8 mouse cellular contexts compared by ENCODE assay signal in the genomic region with DNA sequence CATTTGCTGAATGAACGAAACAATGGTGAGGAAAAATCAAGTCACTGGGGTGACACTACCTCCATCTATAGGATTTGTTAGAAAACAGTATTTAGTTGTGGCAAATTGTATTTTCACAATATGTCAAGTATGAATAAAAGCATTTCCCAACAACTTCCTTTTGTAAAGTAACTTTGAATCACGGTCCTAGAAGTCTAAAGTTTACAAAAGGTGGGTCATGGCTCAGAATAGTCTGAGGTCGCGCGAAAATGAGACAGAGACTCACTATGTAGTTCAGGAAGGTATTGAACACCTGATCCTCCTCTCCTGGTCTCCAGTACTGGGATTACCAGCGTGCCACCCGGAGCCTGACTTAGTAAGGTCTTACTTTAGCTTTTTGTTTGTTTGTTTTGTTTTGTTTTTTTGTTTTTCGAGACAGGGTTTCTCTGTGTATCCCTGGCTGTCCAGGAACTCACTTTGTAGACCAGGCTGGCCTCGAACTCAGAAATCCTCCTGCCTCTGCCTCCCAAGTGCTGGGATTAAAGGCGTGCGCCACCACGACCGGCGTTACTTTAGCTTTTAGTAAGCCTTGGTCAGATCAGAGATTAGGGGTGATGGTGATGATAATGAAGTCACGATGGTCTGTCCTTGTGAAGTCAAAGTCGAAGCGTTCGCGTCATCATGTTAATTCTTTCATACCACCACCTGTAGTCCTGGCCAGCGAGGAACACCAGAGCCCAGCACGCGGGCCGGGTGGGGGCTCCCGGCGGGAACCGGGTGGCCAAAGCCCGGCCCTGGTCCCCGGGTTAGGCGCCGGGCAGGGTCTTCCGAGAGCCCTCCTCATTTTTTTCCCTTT. TPM values are rescaled to one million over a fixed set of nuclear protein-coding genes. Genes with fewer than 3 reads are reported as not detected.
DNase-seq lines count a peak whose midpoint lies in the region; ATAC-seq and TF ChIP-seq lines count a peak whose summit lies in the region.

A gene (plus strand): TSS at position 689 of the 835 bp plus-strand sequence.

- TF ChIP-seq CTCF in heart, postnatal 0 days (IDR thresholded peaks at IDR 0.05; ENCODE audit: low read depth), result no peak

- intact Hi-C loops in gastrocnemius, postnatal 14 days (cut with DNase I; ENCODE audit: low total_unique reads), result no loop called here

- no peaks in the 10 kb centered on the region for H3K27me3 ChIP-seq in heart, postnatal 0 days (ENCODE audit: control insufficient read depth, insufficient read depth, low read length)
- H3K27me3 ChIP-seq in limb, embryonic 10.5 days (ENCODE audit: low read depth, poor library complexity, severe bottlenecking), result no peaks in the 10 kb centered on the region
- H3K27me3 ChIP-seq in neural tube, embryonic 13.5 days, result no peaks in the 10 kb centered on the region

- H3K27ac ChIP-seq in heart, postnatal 0 days (ENCODE audit: low read depth), result peak within 1 kb of the TSS; percentile 99
- H3K27ac ChIP-seq in limb, embryonic 10.5 days, result peak within 1 kb of the TSS; percentile 93
- peak within 1 kb of the TSS; percentile 99 for H3K27ac ChIP-seq in neural tube, embryonic 13.5 days (replicated peaks)

- no peaks in the 10 kb centered on the region for H3K36me3 ChIP-seq in heart, postnatal 0 days (replicated peaks; ENCODE audit: control insufficient read depth, insufficient read depth, low read length)
- no peaks in the 10 kb centered on the region for H3K36me3 ChIP-seq in limb, embryonic 10.5 days
- no peaks in the 10 kb centered on the region for H3K36me3 ChIP-seq in neural tube, embryonic 13.5 days

- no peak for ATAC-seq in heart, postnatal 0 days (ENCODE audit: insufficient read depth, low read depth)
- ATAC-seq in neural tube, embryonic 13.5 days (ENCODE audit: low read depth), result no peak

- TF ChIP-seq EP300 in heart, postnatal 0 days (IDR thresholded peaks at IDR 0.05; ENCODE audit: low read depth), result no peak

- peak within 1 kb of the TSS; percentile 82 for H3K4me2 ChIP-seq in heart, postnatal 0 days (ENCODE audit: low read depth, low read length)
- peak within 1 kb of the TSS; percentile 66 for H3K4me2 ChIP-seq in neural tube, embryonic 13.5 days

- no peaks in the 10 kb centered on the region for H3K4me1 ChIP-seq in heart, postnatal 0 days (ENCODE audit: control insufficient read depth, insufficient read depth)
- 0 out of 2 replicates have a peak, but pooled peaks cover 4% of the 10 kb centered on the region for H3K4me1 ChIP-seq in limb, embryonic 10.5 days
- peaks cover 9% of the 10 kb centered on the region for H3K4me1 ChIP-seq in neural tube, embryonic 13.5 days (replicated peaks)

- peak within 1 kb of the TSS; percentile 90 for H3K9ac ChIP-seq in heart, postnatal 0 days (replicated peaks; ENCODE audit: low read depth, low read length)
- H3K9ac ChIP-seq in neural tube, embryonic 13.5 days, result peak within 1 kb of the TSS; percentile 93

- no peak for DNase-seq in gastrocnemius, postnatal 14 days
- DNase-seq in gastrocnemius, postnatal 25 days, result no peak
- peak; percentile 18 for DNase-seq in CD4-positive helper T cell, adult 2 months (ENCODE audit: low read depth, low spot score)
- peak; percentile 58 for DNase-seq in c-Kit-positive CD71-positive TER-119-positive erythroid progenitor cells, embryonic 14.5 days (ENCODE audit: low spot score)
- DNase-seq in heart, postnatal 0 days (ENCODE audit: low spot score), result no peak
- DNase-seq in limb, embryonic 10.5 days (ENCODE audit: low spot score), result no peak
- no peak for DNase-seq in frontal cortex, postnatal 10 days (ENCODE audit: low spot score in 2 of 2)

- WGBS in heart, postnatal 0 days, result 27% methylated on average over 31 of the region's 31 CpGs
- WGBS in limb, embryonic 10.5 days, result 32% methylated on average over 31 of the region's 31 CpGs
- WGBS in neural tube, embryonic 13.5 days, result 34% methylated on average over 31 of the region's 31 CpGs

- H3K4me3 ChIP-seq in heart, postnatal 0 days (ENCODE audit: low read depth, low read length), result peak within 1 kb of the TSS; percentile 72
- H3K4me3 ChIP-seq in limb, embryonic 10.5 days, result peak within 1 kb of the TSS; percentile 69
- H3K4me3 ChIP-seq in neural tube, embryonic 13.5 days, result peak within 1 kb of the TSS; percentile 80

- no peaks in the 10 kb centered on the region for H3K9me3 ChIP-seq in heart, postnatal 0 days (replicated peaks; ENCODE audit: control insufficient read depth, low read length)
- no peaks in the 10 kb centered on the region for H3K9me3 ChIP-seq in limb, embryonic 10.5 days (replicated peaks)
- no peaks in the 10 kb centered on the region for H3K9me3 ChIP-seq in neural tube, embryonic 13.5 days

RNA-seq across cellular contexts. Expression of the gene that starts here (rescaled TPM):
- total RNA-seq in gastrocnemius, postnatal 14 days (2021), result 10 to 100 TPM; 15.4 to 16.0 TPM
- total RNA-seq in gastrocnemius, postnatal 25 days (2021), result 10 to 100 TPM in 1 of 2 experiments, 1 to 10 TPM in 1; 8.7 to 14.3 TPM
- 15.2 and 17.1 TPM in 2 replicates for total RNA-seq in heart, postnatal 0 days (2014; rRNA removed; ENCODE audit: low replicate concordance)
- polyA plus RNA-seq in heart, postnatal 0 days (2015; fragmentation: Nextera tagmentation; extraction: Ambion mirVana), result 5.4 and 6.3 TPM in 2 replicates
- polyA plus RNA-seq in limb, embryonic 10.5 days (2016; fragmentation: Nextera tagmentation; extraction: Ambion mirVana), result 7.6 and 7.7 TPM in 2 replicates
- 6.8 and 6.9 TPM in 2 replicates for polyA plus RNA-seq in neural tube, embryonic 13.5 days (2015; fragmentation: Nextera tagmentation; extraction: Ambion mirVana)

Comparison
In these comparisons a context has a peak if more than half of its experiments do, and no peak if none do; other contexts are left out.
1. DNase-seq: peak in CD4-positive helper T cell, adult 2 months (single experiment) and c-Kit-positive CD71-positive TER-119-positive erythroid progenitor cells, embryonic 14.5 days (single experiment); none in gastrocnemius, postnatal 14 days (single experiment), gastrocnemius, postnatal 25 days (single experiment), heart, postnatal 0 days (single experiment), limb, embryonic 10.5 days (single experiment) and frontal cortex, postnatal 10 days (0 of 2).
2. Peak in every context shown above with its lines, with median percentiles within 50 percentile points of each other: H3K27ac ChIP-seq and H3K4me3 ChIP-seq.